Mouse (Mus musculus): ENCODE data around the gene Fh1. TPM values are rescaled to one million over a fixed set of nuclear protein-coding genes. Genes with fewer than 3 reads are reported as not detected.

Fh1 gene
- total RNA-seq (2017), result 56.8 and 71.8 TPM in 2 replicates

DNA sequence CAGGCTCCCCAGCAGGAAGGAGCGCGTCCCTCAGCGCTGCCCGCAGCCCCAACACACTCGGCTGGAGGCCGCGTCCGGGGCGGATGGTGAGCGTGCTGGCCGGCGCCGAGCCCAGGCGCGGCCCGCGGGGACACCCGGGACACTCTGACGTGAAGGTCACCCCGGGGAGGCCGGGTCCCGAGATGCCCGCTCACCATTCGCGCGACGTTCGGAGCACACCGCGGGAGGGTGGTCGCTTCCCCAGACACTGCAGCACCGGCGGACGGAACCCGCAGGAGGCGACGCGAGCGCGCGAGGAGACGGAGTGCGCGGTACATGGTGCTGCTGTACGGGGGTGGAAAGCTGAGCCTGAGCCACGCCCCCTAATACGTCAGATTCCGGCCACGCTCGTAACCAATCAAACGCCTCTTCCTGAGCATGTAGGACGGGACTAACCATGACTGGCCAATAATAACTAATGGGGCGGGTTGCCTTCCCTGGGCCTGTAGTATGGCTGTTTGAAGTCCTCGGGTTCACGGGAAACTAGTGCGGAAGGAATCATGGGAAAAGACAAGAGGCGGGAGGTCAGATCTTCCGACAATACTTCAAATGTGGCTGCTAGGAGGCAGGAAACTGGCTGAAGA lies at the start of gene Fh1:
TSS of gene Fh1 (minus strand) at position 379 of the 623 bp plus-strand sequence.
- peak; percentile 98 to 99 for ATAC-seq (replicated peaks in 1 of 2; ENCODE audit: insufficient read depth in 1 of 2, low FRiP score in 2 of 2, low TSS enrichment in 1 of 2, low read depth in 1 of 2, poor library complexity in 2 of 2, severe bottlenecking in 2 of 2)

DNA sequence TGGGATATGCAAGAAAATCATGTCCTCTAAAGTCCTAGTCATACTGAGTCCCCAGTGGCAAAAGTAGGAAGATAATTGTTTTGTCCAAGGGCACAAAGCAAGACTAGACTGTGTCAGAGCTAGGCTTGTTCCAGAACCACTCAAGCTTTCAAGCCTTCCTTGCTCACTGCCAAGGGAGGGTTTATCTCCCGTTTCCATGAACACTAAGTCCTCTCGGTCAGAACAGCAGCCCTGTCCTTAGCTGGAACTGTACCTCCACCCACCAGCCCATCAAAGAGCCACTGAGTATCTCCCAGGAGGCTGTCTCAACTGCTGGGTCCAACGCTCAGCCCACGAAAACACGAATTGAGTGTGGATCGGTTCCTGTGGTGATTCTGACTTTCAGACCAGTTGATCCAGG lies 49.7 kb upstream of the Fh1 start:
- no peak for ATAC-seq (replicated peaks in 1 of 2; ENCODE audit: insufficient read depth in 1 of 2, low FRiP score in 2 of 2, low TSS enrichment in 1 of 2, low read depth in 1 of 2, poor library complexity in 2 of 2, severe bottlenecking in 2 of 2)

DNA sequence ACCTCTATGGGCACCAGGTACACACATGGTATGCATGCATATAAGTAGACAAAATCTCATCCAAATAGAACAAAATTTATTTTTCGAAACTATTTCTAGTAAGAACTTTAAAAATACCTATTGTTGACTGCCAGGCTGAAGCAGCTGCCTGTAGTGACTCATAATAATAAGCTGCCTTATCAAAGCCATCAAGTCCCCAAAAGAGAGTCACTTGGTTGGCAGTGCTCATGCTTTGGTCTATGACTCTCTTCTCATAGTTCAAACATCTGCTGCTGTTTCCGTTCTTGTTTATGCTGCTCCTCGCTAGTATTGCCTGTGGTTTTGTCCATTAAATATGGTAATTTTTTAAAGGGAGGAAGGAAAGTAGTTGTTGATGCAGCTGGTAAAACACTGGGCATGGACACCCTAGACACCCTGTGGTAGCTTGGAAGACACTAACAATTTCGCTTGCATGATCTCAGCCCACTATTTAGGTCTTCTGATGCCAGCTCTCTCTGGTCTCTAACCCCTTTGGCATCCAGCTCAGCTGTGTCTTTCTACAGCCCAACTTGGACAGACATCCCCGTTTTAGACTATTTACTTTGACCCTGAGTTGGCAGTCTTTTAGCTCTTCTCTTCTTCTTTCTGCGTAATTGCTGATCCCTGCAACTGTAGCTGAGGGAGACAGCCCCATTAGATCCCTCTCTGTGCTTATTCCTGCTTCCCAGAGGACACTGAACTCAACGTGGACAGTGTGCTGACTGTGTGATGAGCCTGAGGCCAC lies 48.3 kb upstream of the Fh1 start:
- ATAC-seq (replicated peaks in 1 of 2; ENCODE audit: insufficient read depth in 1 of 2, low FRiP score in 2 of 2, low TSS enrichment in 1 of 2, low read depth in 1 of 2, poor library complexity in 2 of 2, severe bottlenecking in 2 of 2), result no peak

DNA sequence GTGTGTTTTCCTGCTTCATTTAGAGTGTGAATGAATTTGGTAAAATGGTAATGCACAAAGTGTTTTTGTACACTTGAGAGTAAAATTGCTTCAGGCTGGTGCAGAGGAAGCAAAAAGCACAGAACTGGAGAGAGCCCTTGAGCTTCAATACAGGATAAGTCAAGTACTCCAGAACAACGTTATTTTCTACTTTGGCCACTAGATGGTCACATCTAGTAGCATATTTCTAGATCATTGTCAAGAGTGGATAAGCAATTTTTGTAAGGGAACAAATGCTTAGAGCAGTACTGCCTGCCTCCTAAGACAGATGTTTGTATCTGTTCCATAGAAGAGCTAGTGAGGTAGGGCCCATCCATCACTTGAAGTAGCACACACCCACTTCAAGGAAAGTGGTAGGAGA lies 46.2 kb upstream of the Fh1 start:
- ATAC-seq (replicated peaks in 1 of 2; ENCODE audit: insufficient read depth in 1 of 2, low FRiP score in 2 of 2, low TSS enrichment in 1 of 2, low read depth in 1 of 2, poor library complexity in 2 of 2, severe bottlenecking in 2 of 2), result peak in 1 of 2 experiments; percentile 25; a peak in 1 of 4 replicates

DNA sequence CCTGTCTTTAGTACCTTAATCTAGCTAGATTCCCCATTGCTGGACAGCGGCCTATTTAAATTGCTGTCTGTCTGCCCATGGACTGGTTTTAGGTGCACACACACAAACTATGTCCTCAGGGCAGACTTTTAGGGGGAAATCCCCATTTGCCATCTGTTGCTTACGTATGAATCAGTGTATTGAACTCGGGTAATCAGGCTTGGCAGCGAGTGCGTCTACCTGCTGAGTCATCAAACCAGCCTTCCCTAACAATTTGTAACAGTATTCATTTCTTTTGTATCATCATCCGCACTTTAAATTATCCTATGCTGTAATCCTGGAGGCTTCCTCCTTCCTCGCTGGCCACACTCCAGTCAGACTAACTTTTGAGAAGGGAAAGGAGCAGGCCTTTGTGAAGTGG lies 44.6 kb upstream of the Fh1 start:
- ATAC-seq (replicated peaks in 1 of 2; ENCODE audit: insufficient read depth in 1 of 2, low FRiP score in 2 of 2, low TSS enrichment in 1 of 2, low read depth in 1 of 2, poor library complexity in 2 of 2, severe bottlenecking in 2 of 2), result no peak

DNA sequence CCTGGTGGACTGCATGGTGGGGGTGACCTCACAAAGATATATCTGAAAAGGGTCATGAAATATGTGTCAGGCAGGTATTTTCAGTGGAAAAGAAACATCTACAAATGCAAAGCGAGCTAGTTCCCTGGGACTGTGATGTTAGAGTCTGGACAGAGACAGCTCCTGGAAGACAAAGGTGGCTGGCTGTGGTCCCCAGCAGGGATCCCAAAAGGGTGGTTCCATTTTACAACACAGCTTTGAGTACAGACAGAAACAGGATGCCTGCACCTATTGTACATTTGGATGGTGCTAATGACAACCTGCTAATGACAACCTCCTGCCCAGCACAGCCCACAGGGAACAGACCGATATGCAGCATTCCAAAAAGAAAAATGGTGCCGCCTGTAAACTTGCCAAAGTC lies 44.0 kb upstream of the Fh1 start:
- ATAC-seq (replicated peaks in 1 of 2; ENCODE audit: insufficient read depth in 1 of 2, low FRiP score in 2 of 2, low TSS enrichment in 1 of 2, low read depth in 1 of 2, poor library complexity in 2 of 2, severe bottlenecking in 2 of 2), result no peak

DNA sequence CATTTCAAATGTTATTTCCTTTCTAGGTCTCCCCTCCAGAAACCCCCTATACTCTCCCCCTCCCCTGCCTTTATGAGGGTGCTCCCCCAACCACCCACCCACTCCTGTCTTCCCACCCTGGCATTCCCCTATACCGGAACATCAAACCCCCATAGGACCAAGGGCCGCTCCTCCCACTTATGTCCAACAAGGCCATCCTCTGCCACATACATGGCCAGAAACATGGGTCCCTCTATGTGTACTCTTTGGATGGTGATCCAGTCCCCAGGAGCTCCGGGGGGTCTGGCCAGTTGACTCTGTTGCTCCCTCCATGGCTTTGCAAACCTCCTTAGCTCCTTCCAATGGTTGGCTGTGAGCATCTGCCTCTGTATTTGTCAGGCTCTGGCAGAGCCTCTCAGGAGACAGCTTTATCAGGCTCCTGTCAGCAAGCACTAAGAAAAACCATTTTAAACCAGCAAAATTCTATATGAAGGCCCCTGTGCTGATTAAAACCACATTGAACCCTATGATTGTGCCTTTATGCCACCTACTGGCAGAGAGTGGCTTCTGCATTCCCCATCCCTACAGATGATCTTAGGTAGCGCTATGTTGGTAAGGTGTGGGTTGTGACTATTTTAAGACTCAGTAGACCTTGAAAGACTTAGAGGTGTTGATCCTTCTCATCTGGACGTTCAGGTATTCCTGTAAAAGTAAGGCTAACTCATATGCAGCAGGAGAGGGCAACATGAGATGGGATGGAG lies 43.4 kb upstream of the Fh1 start:
- peak; percentile 92 to 94 for ATAC-seq (replicated peaks in 1 of 2; ENCODE audit: insufficient read depth in 1 of 2, low FRiP score in 2 of 2, low TSS enrichment in 1 of 2, low read depth in 1 of 2, poor library complexity in 2 of 2, severe bottlenecking in 2 of 2)

DNA sequence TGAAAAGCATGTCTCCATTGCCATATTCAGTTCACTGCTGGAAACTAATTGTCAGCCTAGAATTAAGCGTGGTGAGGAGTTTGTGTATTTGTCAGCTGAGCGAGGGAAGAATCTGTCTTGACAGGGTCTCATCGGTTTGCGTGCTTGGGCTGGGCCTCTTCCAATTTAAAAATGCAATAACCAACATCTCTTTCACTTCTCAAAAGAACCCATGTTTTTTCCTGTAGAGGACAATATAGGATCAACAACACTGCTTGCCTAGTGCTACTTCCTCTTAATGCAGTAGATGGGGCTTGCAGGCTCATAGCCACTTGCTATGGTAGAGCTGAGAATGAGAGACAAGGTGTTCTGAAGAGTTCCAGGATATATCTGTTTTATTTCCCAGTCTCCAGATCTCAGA lies 34.5 kb upstream of the Fh1 start:
- ATAC-seq (replicated peaks in 1 of 2; ENCODE audit: insufficient read depth in 1 of 2, low FRiP score in 2 of 2, low TSS enrichment in 1 of 2, low read depth in 1 of 2, poor library complexity in 2 of 2, severe bottlenecking in 2 of 2), result peak; percentile 46 to 48; a peak in 2 of 4 replicates

DNA sequence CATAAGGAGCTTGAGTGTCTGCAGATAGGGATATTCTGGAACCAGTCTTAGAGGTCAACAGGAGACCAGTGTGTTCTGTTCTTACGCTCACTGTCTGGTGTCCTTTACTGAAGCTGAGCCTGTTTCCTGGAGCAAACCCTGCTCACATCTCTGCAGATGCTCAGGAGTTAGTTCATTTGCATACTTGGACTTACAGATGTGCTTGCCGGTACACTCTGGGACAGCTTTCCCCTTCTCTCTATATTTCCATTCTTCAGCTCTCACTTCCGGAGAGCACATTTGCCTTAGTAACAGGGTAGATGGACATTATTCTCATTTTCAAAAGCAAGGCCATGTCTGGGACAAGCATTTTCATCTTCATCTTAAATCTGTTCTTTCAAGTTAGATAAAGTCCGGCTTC lies 23.2 kb upstream of the Fh1 start:
- no peak for ATAC-seq (replicated peaks in 1 of 2; ENCODE audit: insufficient read depth in 1 of 2, low FRiP score in 2 of 2, low TSS enrichment in 1 of 2, low read depth in 1 of 2, poor library complexity in 2 of 2, severe bottlenecking in 2 of 2)

DNA sequence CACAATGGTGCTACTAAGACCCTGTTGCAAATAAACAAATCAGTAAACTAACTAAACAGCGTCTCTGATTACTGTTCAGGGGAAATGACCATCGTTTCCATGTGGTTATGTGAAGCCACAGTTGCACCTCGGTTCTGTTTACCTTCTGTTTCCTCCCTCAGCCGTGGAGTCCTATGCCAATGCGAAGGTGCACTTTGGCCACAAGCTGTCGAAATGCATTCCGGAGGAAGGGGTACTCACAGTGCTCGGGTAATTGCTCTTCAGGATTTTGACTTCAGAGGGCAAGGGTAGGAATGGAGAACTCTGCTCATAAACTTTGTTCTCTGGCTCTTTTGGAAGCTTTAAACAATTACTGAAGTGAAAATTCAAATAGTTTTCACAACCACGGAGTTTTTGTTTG lies 21.5 kb upstream of the Fh1 start:
- ATAC-seq (replicated peaks in 1 of 2; ENCODE audit: insufficient read depth in 1 of 2, low FRiP score in 2 of 2, low TSS enrichment in 1 of 2, low read depth in 1 of 2, poor library complexity in 2 of 2, severe bottlenecking in 2 of 2), result peak; percentile 70 to 84

DNA sequence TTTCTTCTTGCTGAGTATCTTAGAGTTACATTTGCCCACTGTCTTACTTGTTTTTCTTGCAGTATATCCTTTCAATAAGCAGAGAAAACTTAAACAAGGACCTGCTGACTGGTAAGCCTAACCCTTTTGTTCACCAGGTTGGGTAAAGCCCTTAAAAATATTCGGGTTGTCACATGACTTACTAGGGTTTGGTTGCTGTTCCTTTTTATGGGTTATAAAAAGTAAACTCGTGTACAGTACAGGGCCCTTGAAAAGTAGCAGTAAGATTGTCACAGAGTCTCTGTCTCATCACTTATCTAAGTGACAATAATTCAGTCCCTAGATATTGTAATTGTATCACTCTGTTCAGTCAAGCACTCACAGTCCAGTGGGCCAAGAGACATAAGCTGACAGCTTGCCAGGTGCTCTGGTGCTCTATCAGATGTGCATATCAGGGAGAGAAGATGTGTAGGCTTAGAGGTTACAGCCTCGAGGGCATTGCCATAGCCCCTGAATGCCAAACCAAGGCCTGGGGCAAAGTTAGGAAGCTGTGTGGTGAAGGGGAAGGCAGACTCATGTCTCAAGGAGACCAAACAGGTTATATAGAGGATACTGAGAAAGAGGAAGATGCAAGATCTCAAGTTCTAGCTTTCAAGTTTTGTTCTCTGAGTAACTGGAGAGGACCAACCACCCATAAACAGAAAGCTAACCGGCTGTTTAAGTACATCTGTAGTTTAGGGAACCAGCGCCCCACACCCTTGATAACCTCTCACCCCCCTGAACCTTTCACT lies 18.2 kb upstream of the Fh1 start:
- peak in 1 of 2 experiments; percentile 53; a peak in 2 of 4 replicates for ATAC-seq (replicated peaks in 1 of 2; ENCODE audit: insufficient read depth in 1 of 2, low FRiP score in 2 of 2, low TSS enrichment in 1 of 2, low read depth in 1 of 2, poor library complexity in 2 of 2, severe bottlenecking in 2 of 2)

DNA sequence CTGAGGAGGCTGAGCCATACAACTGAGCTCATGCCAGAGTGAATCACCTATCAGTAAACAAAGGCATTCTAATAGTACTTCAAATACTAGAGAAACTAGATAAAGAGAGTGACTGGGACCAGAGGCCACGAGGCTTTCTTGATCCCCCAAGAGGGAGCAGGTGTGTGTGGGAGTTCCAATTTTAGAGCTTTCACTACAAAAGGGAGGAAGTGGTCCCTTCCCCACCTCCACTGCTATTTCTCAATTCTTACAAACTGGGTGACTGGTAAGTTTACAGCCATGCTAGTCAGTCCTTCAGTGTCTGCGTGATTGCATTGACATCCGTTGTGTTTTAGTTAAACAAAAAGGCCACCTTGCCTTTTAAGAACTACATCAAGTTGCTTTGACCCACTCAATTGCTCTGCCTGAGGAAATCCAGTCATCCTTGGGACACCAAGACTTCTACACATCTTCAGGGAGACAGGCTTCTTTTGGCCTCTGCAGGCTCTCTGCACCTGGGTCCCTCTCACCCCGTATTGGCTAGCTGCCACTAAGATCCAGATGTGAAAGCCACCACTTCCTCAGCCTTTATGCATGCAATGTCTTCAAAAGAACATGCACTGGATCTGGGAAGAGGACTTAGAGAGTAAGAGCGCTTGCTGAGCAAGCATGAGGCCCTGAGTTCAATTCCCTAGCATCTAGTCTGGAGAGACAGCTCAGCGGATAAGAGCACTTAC lies 15.2 kb upstream of the Fh1 start:
- ATAC-seq (replicated peaks in 1 of 2; ENCODE audit: insufficient read depth in 1 of 2, low FRiP score in 2 of 2, low TSS enrichment in 1 of 2, low read depth in 1 of 2, poor library complexity in 2 of 2, severe bottlenecking in 2 of 2), result peak; percentile 6 to 37; a peak in 2 of 4 replicates

DNA sequence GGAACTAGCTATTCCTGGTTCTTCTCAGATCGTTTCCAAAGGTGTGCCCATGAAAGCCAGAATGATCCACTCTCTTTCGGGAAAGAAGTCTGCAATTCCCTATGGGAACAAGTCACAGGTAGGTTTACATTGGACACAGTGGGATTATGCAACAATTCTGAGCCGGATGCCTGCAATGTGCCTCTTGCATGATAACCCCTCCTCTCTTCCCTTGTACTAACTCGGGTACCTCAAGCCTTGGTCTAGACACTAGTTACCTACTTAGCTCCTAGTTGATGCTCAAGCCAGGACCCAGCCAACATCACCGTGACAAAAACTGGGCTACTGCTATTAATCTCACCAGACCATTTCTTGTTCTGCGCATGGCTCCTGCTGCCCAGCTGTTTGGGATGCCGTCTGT lies 13.6 kb upstream of the Fh1 start:
- no peak for ATAC-seq (replicated peaks in 1 of 2; ENCODE audit: insufficient read depth in 1 of 2, low FRiP score in 2 of 2, low TSS enrichment in 1 of 2, low read depth in 1 of 2, poor library complexity in 2 of 2, severe bottlenecking in 2 of 2)

DNA sequence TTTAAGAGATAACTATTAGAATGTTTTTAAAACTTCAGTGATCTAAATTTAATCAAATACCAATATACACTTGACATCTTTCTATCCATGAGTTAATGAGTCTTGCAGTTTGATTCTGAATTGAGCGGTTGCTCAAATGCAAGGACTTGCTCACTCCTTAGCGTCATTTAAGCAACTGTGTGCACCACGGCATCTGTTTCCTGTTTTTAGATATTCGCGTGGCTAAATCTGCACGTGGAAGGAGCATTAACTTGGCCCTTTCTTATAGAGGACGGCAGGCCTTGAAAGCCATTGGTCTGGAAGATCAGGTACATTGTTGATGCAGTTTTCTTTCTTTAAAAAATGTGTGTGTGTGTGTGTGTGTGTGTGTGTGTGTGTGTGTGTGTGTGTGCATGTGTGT lies 12.2 kb upstream of the Fh1 start:
- peak; percentile 61 to 86; a peak in 3 of 4 replicates for ATAC-seq (replicated peaks in 1 of 2; ENCODE audit: insufficient read depth in 1 of 2, low FRiP score in 2 of 2, low TSS enrichment in 1 of 2, low read depth in 1 of 2, poor library complexity in 2 of 2, severe bottlenecking in 2 of 2)

DNA sequence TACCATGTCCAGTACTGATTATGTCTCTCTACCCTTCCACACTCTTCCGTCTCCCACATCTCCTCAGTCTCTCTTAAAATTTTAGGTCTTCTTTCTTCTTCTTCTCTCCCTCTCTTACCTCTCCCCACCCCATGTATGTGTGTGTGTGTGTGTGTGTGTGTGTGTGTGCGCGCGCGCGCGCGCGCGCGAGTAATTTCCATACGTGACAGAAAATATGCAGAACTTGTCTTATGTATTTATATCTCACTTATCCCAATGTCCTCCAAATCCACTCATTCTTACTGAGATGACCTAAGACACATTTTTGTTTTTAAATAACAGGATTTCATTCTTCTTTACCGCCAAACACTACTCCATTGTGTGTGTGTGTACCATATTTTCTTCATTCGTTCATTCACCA lies 7.0 kb upstream of the Fh1 start:
- ATAC-seq (replicated peaks in 1 of 2; ENCODE audit: insufficient read depth in 1 of 2, low FRiP score in 2 of 2, low TSS enrichment in 1 of 2, low read depth in 1 of 2, poor library complexity in 2 of 2, severe bottlenecking in 2 of 2), result no peak

DNA sequence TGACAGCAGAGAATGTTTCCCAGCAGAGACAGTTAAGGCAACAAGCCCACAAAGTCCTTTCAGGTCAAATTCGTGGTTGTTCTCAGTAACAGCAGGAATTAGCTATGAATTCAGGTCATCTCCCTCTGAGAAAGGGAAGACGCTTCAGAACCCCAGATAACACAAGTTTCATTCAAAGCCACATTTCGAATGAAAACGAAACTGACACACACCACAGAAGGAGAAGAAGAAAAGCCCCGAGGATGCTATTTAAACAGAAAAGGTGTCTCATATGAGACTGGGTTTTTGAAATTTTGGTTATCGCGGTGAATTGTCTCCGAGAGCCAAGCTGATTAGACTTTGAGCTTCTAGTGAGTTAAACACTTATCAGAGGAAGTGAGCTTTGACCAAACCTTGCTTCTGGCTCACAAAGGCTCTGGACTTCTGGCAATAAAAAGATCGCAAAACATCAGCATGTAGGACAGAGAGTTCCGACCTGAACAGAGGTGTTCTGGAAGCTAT lies 6.3 kb upstream of the Fh1 start:
- ATAC-seq (replicated peaks in 1 of 2; ENCODE audit: insufficient read depth in 1 of 2, low FRiP score in 2 of 2, low TSS enrichment in 1 of 2, low read depth in 1 of 2, poor library complexity in 2 of 2, severe bottlenecking in 2 of 2), result peak; percentile 49 to 54

DNA sequence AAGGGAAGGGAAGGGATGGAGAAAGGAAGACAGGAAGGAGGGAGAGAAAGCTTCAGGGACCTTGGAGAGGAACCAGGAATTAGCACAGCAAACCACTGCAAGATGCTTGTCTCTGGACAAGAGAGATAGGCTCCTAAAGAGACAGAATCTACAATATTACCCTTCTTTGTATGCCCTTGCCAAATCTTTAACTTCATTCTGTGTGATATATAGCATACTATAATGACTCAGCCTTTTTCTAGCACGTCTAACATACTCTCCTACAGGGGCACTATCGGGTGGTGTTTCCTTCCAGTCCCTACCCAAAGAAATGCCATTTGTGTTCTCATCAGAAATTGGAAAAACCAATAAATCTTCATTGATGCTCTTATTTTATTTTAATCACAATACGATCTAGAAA lies 5.6 kb upstream of the Fh1 start:
- ATAC-seq (replicated peaks in 1 of 2; ENCODE audit: insufficient read depth in 1 of 2, low FRiP score in 2 of 2, low TSS enrichment in 1 of 2, low read depth in 1 of 2, poor library complexity in 2 of 2, severe bottlenecking in 2 of 2), result no peak

Measured in hematopoietic stem cell, adult 5-6 weeks (primary cell).